13 mouse cellular contexts compared by ENCODE assay signal in genomic region chr12:104614240-104614639, GRCm38 (mm10).
DNase-seq lines count a peak whose midpoint lies in the region; ATAC-seq and TF ChIP-seq lines count a peak whose summit lies in the region.
"Had no signal": no experiment of that assay in that cellular context is flagged by ENCODE, and none has a peak within 500 bp of the region (broad histone marks: within the 10 kb centered on the region; RNA-seq: fewer than 3 reads in every experiment).

No protein-coding gene starts in this region.

- H3K4me3 ChIP-seq in lung, embryonic 14.5 days (ENCODE audit: low read depth, low read length) = no peak overlapping the region
- no peak overlapping the region; the same call in 1 of the 2 replicates for H3K4me3 ChIP-seq in heart, embryonic 10.5 days
- no peak overlapping the region for H3K4me3 ChIP-seq in limb, embryonic 14.5 days (replicated peaks; ENCODE audit: low read length)
- H3K4me3 ChIP-seq in liver, embryonic 11.5 days (ENCODE audit: low read depth, low read length) = no peak overlapping the region
- H3K4me3 ChIP-seq: heart, adult 2 months; left cerebral cortex, adult 2 months; stomach, embryonic 15.5 days had no signal

- no peak for TF ChIP-seq POLR2A in limb, embryonic 14.5 days (IDR thresholded peaks at IDR 0.05; ENCODE audit: borderline replicate concordance, extremely low read depth, insufficient read depth, insufficient read length)

- no peaks in the 10 kb centered on the region for H3K4me1 ChIP-seq in lung, embryonic 14.5 days (ENCODE audit: insufficient read depth)
- H3K4me1 ChIP-seq in heart, embryonic 10.5 days = peaks cover 19% of the 10 kb centered on the region
- H3K4me1 ChIP-seq in limb, embryonic 14.5 days (ENCODE audit: control insufficient read depth, insufficient read depth, low read length) = peaks cover 15% of the 10 kb centered on the region
- no peaks in the 10 kb centered on the region for H3K4me1 ChIP-seq in liver, embryonic 11.5 days (replicated peaks; ENCODE audit: control insufficient read depth, insufficient read depth, low read length)

- H3K27ac ChIP-seq in lung, embryonic 14.5 days (ENCODE audit: low read depth) = no peak overlapping the region
- H3K27ac ChIP-seq in heart, embryonic 10.5 days = peak overlapping the region; percentile 42; the same call in 1 of the 2 replicates
- H3K27ac ChIP-seq in limb, embryonic 14.5 days (replicated peaks; ENCODE audit: low read depth, low read length) = no peak overlapping the region
- H3K27ac ChIP-seq in liver, embryonic 11.5 days (ENCODE audit: low read depth, low read length) = no peak overlapping the region
- H3K27ac ChIP-seq: heart, adult 2 months; left cerebral cortex, adult 2 months; stomach, embryonic 15.5 days had no signal

- H3K9ac ChIP-seq in lung, embryonic 14.5 days = no peak overlapping the region
- H3K9ac ChIP-seq in limb, embryonic 14.5 days (ENCODE audit: low read depth, low read length, severe bottlenecking) = no peak overlapping the region
- no peak overlapping the region for H3K9ac ChIP-seq in liver, embryonic 11.5 days (ENCODE audit: low read depth, low read length)
- H3K9ac ChIP-seq: stomach, embryonic 15.5 days had no signal

- H3K4me2 ChIP-seq in lung, embryonic 14.5 days = 0 out of 2 replicates have a peak overlapping the region, but pooled peaks have one; percentile 16
- H3K4me2 ChIP-seq in limb, embryonic 14.5 days (replicated peaks; ENCODE audit: low read depth, low read length, severe bottlenecking) = no peak overlapping the region
- H3K4me2 ChIP-seq in liver, embryonic 11.5 days = no peak overlapping the region
- H3K4me2 ChIP-seq: stomach, embryonic 15.5 days had no signal

- WGBS in lung, embryonic 14.5 days = 60% methylated on average over 8 of the region's 8 CpGs
- 48% methylated on average over 8 of the region's 8 CpGs for WGBS in heart, embryonic 10.5 days
- WGBS in limb, embryonic 14.5 days = 70% methylated on average over 8 of the region's 8 CpGs
- 52% methylated on average over 8 of the region's 8 CpGs for WGBS in liver, embryonic 11.5 days

- no peaks in the 10 kb centered on the region for H3K36me3 ChIP-seq in lung, embryonic 14.5 days (ENCODE audit: insufficient read depth)
- H3K36me3 ChIP-seq in heart, embryonic 10.5 days = no peaks in the 10 kb centered on the region
- H3K36me3 ChIP-seq in limb, embryonic 14.5 days (ENCODE audit: control insufficient read depth, insufficient read depth, low read length) = no peaks in the 10 kb centered on the region
- H3K36me3 ChIP-seq in liver, embryonic 11.5 days (ENCODE audit: control insufficient read depth, insufficient read depth, low read length) = no peaks in the 10 kb centered on the region
- H3K36me3 ChIP-seq: stomach, embryonic 15.5 days had no signal

- TF ChIP-seq CTCF in lung, embryonic 14.5 days (IDR thresholded peaks at IDR 0.05; ENCODE audit: low read depth) = no peak

- H3K27me3 ChIP-seq in lung, embryonic 14.5 days (ENCODE audit: insufficient read depth, low read length) = no peaks in the 10 kb centered on the region
- H3K27me3 ChIP-seq in heart, embryonic 10.5 days (ENCODE audit: insufficient read depth, poor library complexity, severe bottlenecking) = peaks cover 34% of the 10 kb centered on the region
- no peaks in the 10 kb centered on the region for H3K27me3 ChIP-seq in limb, embryonic 14.5 days (ENCODE audit: control insufficient read depth, insufficient read depth, low read length)
- no peaks in the 10 kb centered on the region for H3K27me3 ChIP-seq in liver, embryonic 11.5 days (replicated peaks; ENCODE audit: control insufficient read depth, insufficient read depth, low read length)
- H3K27me3 ChIP-seq: stomach, embryonic 15.5 days had no signal

- peak; percentile 38; the same call in 1 of the 2 replicates for ATAC-seq in lung, embryonic 14.5 days (ENCODE audit: insufficient read depth)
- ATAC-seq in limb, embryonic 14.5 days (ENCODE audit: low FRiP score, low read depth) = peak; percentile 34; the same call in 1 of the 2 replicates
- ATAC-seq in liver, embryonic 11.5 days (replicated peaks; ENCODE audit: low FRiP score) = no peak
- ATAC-seq: intestine, postnatal 0 days had no signal

- peak; percentile 35 for DNase-seq in adrenal gland, postnatal 10 days
- no peak for DNase-seq in adrenal gland, postnatal 14 days
- peak; percentile 37 for DNase-seq in lung, embryonic 14.5 days
- no peak for DNase-seq in lung, postnatal 4 days
- DNase-seq in heart, embryonic 10.5 days (ENCODE audit: low spot score) = no peak
- DNase-seq in limb, embryonic 14.5 days (ENCODE audit: low spot score) = no peak
- DNase-seq in liver, embryonic 11.5 days (ENCODE audit: low spot score) = no peak
- DNase-seq in T-cell, adult 2 months (ENCODE audit: low spot score) = no peak
- DNase-seq: right cerebral cortex, postnatal 14 days had no signal

- H3K9me3 ChIP-seq in lung, embryonic 14.5 days (ENCODE audit: low read depth, low read length) = no peaks in the 10 kb centered on the region
- H3K9me3 ChIP-seq in heart, embryonic 10.5 days = no peaks in the 10 kb centered on the region
- peaks cover 5% of the 10 kb centered on the region; the same call in 1 of the 2 replicates for H3K9me3 ChIP-seq in limb, embryonic 14.5 days (ENCODE audit: control insufficient read depth, low read length)
- H3K9me3 ChIP-seq in liver, embryonic 11.5 days (ENCODE audit: control insufficient read depth, low read length) = no peaks in the 10 kb centered on the region
- H3K9me3 ChIP-seq: stomach, embryonic 15.5 days had no signal

Comparison
In these comparisons a context has a peak if more than half of its experiments do, and no peak if none do; other contexts are left out.
1. DNase-seq: peak in adrenal gland, postnatal 10 days (single experiment) and lung, embryonic 14.5 days (single experiment); none in adrenal gland, postnatal 14 days (single experiment), lung, postnatal 4 days (0 of 2), heart, embryonic 10.5 days (single experiment), limb, embryonic 14.5 days (single experiment), liver, embryonic 11.5 days (single experiment) and T-cell, adult 2 months (single experiment).